In genomic region chr2:181241602-181242313, GRCm38 (mm10) we compare ENCODE assay signal across 8 mouse cellular contexts. TPM values are rescaled to one million over a fixed set of nuclear protein-coding genes. Genes with fewer than 3 reads are reported as not detected.
DNase-seq lines count a peak whose midpoint lies in the region; ATAC-seq lines count a peak whose summit lies in the region.

Gene Helz2 (minus strand): TSS chr2:181242027.

- no peaks in the 10 kb centered on the region for H3K9me3 ChIP-seq in hindbrain, embryonic 12.5 days (replicated peaks)

- peak within 1 kb of the TSS; percentile 47 for H3K4me2 ChIP-seq in hindbrain, embryonic 12.5 days (replicated peaks)

- DNase-seq in 3T3-L1 (ENCODE audit: low read depth, low spot score) (peak; percentile 85), R1 (ENCODE audit: low read depth, low spot score) (peak; percentile 39), liver (peak; percentile 78)
- peak; percentile 34 for DNase-seq in urinary bladder, postnatal 14 days (ENCODE audit: low spot score)
- no peak for DNase-seq in left cerebral cortex, adult 8-10 months (ENCODE audit: low spot score in 2 of 2)

- no peaks in the 10 kb centered on the region for H3K27me3 ChIP-seq in hindbrain, embryonic 12.5 days

- ATAC-seq in erythroid progenitor cell, adult 5-6 weeks (replicated peaks; ENCODE audit: low FRiP score, poor library complexity, severe bottlenecking) = peak; percentile 72
- no peak for ATAC-seq in hindbrain, embryonic 12.5 days (ENCODE audit: low FRiP score)
- peak; percentile 45 for ATAC-seq in monocyte, adult 5-6 weeks (replicated peaks; ENCODE audit: insufficient number of reproducible peaks, low FRiP score, low TSS enrichment, poor library complexity, severe bottlenecking)

- peak within 1 kb of the TSS; percentile 29 for H3K4me3 ChIP-seq in hindbrain, embryonic 12.5 days

- WGBS in hindbrain, embryonic 12.5 days = 14% methylated on average over 16 of the region's 16 CpGs

- H3K9ac ChIP-seq in hindbrain, embryonic 12.5 days = 0 out of 2 replicates have a peak within 1 kb of the TSS, but pooled peaks have one; percentile 23

- H3K27ac ChIP-seq in hindbrain, embryonic 12.5 days = no peak within 1 kb of the TSS

- H3K36me3 ChIP-seq in hindbrain, embryonic 12.5 days = no peaks in the 10 kb centered on the region

- H3K4me1 ChIP-seq in hindbrain, embryonic 12.5 days = 0 out of 2 replicates have a peak, but pooled peaks cover 4% of the 10 kb centered on the region

RNA-seq across cellular contexts. Expression of gene Helz2, which starts in this region (rescaled TPM):
- 15.1 and 15.5 TPM in 2 replicates for total RNA-seq in erythroid progenitor cell, adult 5-6 weeks (2015; ENCODE audit: low replicate concordance)
- total RNA-seq in erythroid progenitor cell, adult 5-6 weeks (2017; ENCODE audit: low replicate concordance) = 10.1 and 15.4 TPM in 2 replicates
- polyA plus RNA-seq in hindbrain, embryonic 12.5 days (2016; fragmentation: Nextera tagmentation; extraction: Ambion mirVana) = 0.81 and 0.87 TPM in 2 replicates
- 29.5 to 66.9 TPM (median 36.7 TPM) in 3 replicates for total RNA-seq in monocyte, adult 5-6 weeks (2017)
- total RNA-seq in left cerebral cortex, adult 8-10 months (2022) = 1 to 10 TPM; 2.3 to 3.5 (median 2.5) TPM

Comparison
In these comparisons a context has a peak if more than half of its experiments do, and no peak if none do; other contexts are left out.
1. DNase-seq: peak in 3T3-L1 (single experiment), R1 (single experiment), liver (single experiment) and urinary bladder, postnatal 14 days (single experiment); none in left cerebral cortex, adult 8-10 months (0 of 2).